Mouse (Mus musculus): Measurements from ENCODE around the gene Syt9. TPM values are rescaled to one million over a fixed set of nuclear protein-coding genes. Genes with fewer than 3 reads are reported as not detected.

Gene Syt9
- polyA plus RNA-seq (2012; rRNA removed) = 4.8 and 5.2 TPM in 2 replicates

GRCm38 (mm10) chr7:107370232-107371125, at the start of gene Syt9:
Gene Syt9, plus strand, starts transcription at chr7:107370728.
- H3K4me3 ChIP-seq (ENCODE audit: insufficient read depth, low read length) = peak within 1 kb of the TSS; percentile 49
- TF ChIP-seq POLR2A (IDR thresholded peaks at IDR 0.05; ENCODE audit: extremely low read depth, insufficient read depth, low read length) (no peak), CTCF (IDR thresholded peaks at IDR 0.05; ENCODE audit: extremely low read depth, insufficient read depth, low read length) (no peak)
- no peak within 1 kb of the TSS for H3K27ac ChIP-seq (ENCODE audit: insufficient read depth, low read length)
- no peaks in the 10 kb centered on the region for H3K4me1 ChIP-seq (ENCODE audit: control insufficient read depth, insufficient read depth, low read length)

DNA sequence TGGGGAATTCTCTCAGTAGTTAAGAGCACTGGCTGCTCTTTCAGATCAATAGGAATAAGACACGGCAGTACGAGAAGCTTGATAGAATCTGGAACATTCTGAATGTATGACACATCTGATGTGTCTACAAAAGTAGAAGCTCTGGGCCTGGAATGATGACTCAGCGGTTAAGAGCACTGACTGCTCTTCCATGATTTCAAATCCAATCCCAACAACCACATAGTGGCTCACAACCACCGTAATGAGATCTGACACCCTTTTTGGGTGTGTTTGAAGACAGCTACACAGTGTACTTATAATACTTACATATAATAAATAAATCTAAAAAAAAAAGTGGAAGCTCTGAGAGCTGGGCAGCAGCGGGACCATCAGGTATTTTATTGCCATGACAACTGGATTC, 31.5 kb upstream of the Syt9 start:
- Histone ChIP-seq H3K4me1 (ENCODE audit: control insufficient read depth, insufficient read depth, low read length) (no peaks in the 10 kb centered on the region), H3K27ac (ENCODE audit: insufficient read depth, low read length) (no peak overlapping the region), H3K4me3 (ENCODE audit: insufficient read depth, low read length) (no peak overlapping the region)
- TF ChIP-seq POLR2A (IDR thresholded peaks at IDR 0.05; ENCODE audit: extremely low read depth, insufficient read depth, low read length) = no peak
- TF ChIP-seq CTCF (IDR thresholded peaks at IDR 0.05; ENCODE audit: extremely low read depth, insufficient read depth, low read length) = no peak

GRCm38 (mm10) chr7:107339560-107340057, 30.9 kb upstream of the Syt9 start:
- no peaks in the 10 kb centered on the region for H3K4me1 ChIP-seq (ENCODE audit: control insufficient read depth, insufficient read depth, low read length)
- no peak overlapping the region for H3K27ac ChIP-seq (ENCODE audit: insufficient read depth, low read length)
- TF ChIP-seq POLR2A (IDR thresholded peaks at IDR 0.05; ENCODE audit: extremely low read depth, insufficient read depth, low read length) = no peak
- TF ChIP-seq CTCF (IDR thresholded peaks at IDR 0.05; ENCODE audit: extremely low read depth, insufficient read depth, low read length) = no peak
- no peak overlapping the region for H3K4me3 ChIP-seq (ENCODE audit: insufficient read depth, low read length)

DNA sequence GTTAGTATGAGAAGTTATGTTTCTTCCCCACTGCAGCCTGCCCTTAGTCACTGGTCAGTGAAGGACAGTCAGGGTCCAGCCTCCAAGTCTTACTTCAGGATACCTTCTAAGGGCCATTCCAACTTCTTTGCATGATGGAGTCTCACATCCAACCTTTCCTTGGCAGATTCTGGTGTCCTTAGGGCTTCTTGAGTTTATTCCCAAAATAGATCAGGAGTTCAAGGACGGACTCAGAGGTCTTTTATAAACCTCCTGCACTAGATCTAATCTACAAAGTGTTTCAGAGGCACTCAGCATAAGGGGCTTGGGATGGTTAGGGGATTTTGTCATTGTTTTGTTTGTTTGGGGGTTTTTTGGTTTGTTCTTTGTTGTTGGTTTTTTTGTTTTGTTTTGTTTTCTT, 30.3 kb upstream of the Syt9 start:
- Histone ChIP-seq H3K4me3 (ENCODE audit: insufficient read depth, low read length) (no peak overlapping the region), H3K27ac (ENCODE audit: insufficient read depth, low read length) (no peak overlapping the region), H3K4me1 (ENCODE audit: control insufficient read depth, insufficient read depth, low read length) (no peaks in the 10 kb centered on the region)
- TF ChIP-seq POLR2A (IDR thresholded peaks at IDR 0.05; ENCODE audit: extremely low read depth, insufficient read depth, low read length) = no peak

- no peak overlapping the region for H3K27ac ChIP-seq (ENCODE audit: insufficient read depth, low read length)
- no peaks in the 10 kb centered on the region for H3K4me1 ChIP-seq (ENCODE audit: control insufficient read depth, insufficient read depth, low read length)
- H3K4me3 ChIP-seq (ENCODE audit: insufficient read depth, low read length) = no peak overlapping the region
- TF ChIP-seq POLR2A (IDR thresholded peaks at IDR 0.05; ENCODE audit: extremely low read depth, insufficient read depth, low read length) (no peak), CTCF (IDR thresholded peaks at IDR 0.05; ENCODE audit: extremely low read depth, insufficient read depth, low read length) (no peak)
Measured at GRCm38 (mm10) chr7:107341519-107342190, 28.9 kb upstream of the Syt9 start.

DNA sequence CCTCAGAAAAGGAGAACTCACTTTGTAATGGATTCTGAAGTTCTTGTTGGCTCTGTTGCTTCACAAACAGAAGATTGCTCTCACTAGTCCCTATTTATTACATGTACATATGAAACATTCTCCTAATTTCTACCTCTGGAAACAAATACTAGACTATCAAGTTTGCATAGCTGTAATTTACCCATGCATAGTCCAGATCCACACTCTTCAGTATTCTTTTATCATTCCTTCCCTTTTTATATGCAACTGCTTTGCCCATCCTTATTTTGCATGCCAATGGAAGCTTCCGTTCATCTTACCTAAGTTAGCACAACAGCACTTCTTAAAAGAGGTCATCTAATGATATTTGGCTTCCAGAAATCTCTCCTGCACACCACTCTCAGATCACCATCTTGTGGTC, 21.3 kb upstream of the Syt9 start:
- no peak overlapping the region for H3K4me3 ChIP-seq (ENCODE audit: insufficient read depth, low read length)
- TF ChIP-seq POLR2A (IDR thresholded peaks at IDR 0.05; ENCODE audit: extremely low read depth, insufficient read depth, low read length) = no peak
- TF ChIP-seq CTCF (IDR thresholded peaks at IDR 0.05; ENCODE audit: extremely low read depth, insufficient read depth, low read length) = no peak
- no peak overlapping the region for H3K27ac ChIP-seq (ENCODE audit: insufficient read depth, low read length)
- no peaks in the 10 kb centered on the region for H3K4me1 ChIP-seq (ENCODE audit: control insufficient read depth, insufficient read depth, low read length)

DNA sequence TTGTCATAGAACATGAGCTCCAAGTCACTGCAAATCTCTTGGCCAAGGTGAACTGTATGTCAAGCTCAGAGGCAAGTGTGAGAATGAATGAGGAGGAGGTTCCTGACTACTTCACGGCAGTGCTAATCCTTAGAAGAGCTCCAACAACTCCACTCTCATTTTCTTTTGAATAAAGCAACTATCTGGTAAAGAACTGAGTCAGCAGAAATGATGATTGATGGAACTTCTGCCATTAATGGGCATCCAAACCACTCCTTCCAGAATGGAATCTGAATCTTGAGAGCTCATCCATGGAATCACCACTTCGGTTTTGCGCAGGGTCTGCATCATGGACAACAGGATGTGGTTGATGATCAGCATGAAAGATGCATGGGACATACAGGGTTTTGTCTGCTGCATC, 8.4 kb upstream of the Syt9 start:
- no peaks in the 10 kb centered on the region for H3K4me1 ChIP-seq (ENCODE audit: control insufficient read depth, insufficient read depth, low read length)
- H3K4me3 ChIP-seq (ENCODE audit: insufficient read depth, low read length) = no peak overlapping the region
- H3K27ac ChIP-seq (ENCODE audit: insufficient read depth, low read length) = no peak overlapping the region
- TF ChIP-seq CTCF (IDR thresholded peaks at IDR 0.05; ENCODE audit: extremely low read depth, insufficient read depth, low read length) (no peak), POLR2A (IDR thresholded peaks at IDR 0.05; ENCODE audit: extremely low read depth, insufficient read depth, low read length) (no peak)

- Histone ChIP-seq H3K4me3 (ENCODE audit: insufficient read depth, low read length) (no peak overlapping the region), H3K4me1 (ENCODE audit: control insufficient read depth, insufficient read depth, low read length) (no peaks in the 10 kb centered on the region), H3K27ac (ENCODE audit: insufficient read depth, low read length) (no peak overlapping the region)
- TF ChIP-seq POLR2A (IDR thresholded peaks at IDR 0.05; ENCODE audit: extremely low read depth, insufficient read depth, low read length) = no peak
- no peak for TF ChIP-seq CTCF (IDR thresholded peaks at IDR 0.05; ENCODE audit: extremely low read depth, insufficient read depth, low read length)
Measured at GRCm38 (mm10) chr7:107362634-107363033, 7.9 kb upstream of the Syt9 start.

GRCm38 (mm10) chr7:107371126-107371920, 795 bp downstream of the Syt9 start:
- H3K27ac ChIP-seq (ENCODE audit: insufficient read depth, low read length) = no peak overlapping the region
- TF ChIP-seq POLR2A (IDR thresholded peaks at IDR 0.05; ENCODE audit: extremely low read depth, insufficient read depth, low read length) (no peak), CTCF (IDR thresholded peaks at IDR 0.05; ENCODE audit: extremely low read depth, insufficient read depth, low read length) (no peak)
- no peaks in the 10 kb centered on the region for H3K4me1 ChIP-seq (ENCODE audit: control insufficient read depth, insufficient read depth, low read length)
- peak overlapping the region; percentile 49 for H3K4me3 ChIP-seq (ENCODE audit: insufficient read depth, low read length)

Measured in cortical plate, adult 2 months (tissue).